Mouse (Mus musculus): ENCODE data around the gene Sptbn1. TPM values are rescaled to one million over a fixed set of nuclear protein-coding genes. Genes with fewer than 3 reads are reported as not detected.

Gene Sptbn1
- polyA plus RNA-seq, 1 experiment from 2014 or later: 137 TPM

DNA sequence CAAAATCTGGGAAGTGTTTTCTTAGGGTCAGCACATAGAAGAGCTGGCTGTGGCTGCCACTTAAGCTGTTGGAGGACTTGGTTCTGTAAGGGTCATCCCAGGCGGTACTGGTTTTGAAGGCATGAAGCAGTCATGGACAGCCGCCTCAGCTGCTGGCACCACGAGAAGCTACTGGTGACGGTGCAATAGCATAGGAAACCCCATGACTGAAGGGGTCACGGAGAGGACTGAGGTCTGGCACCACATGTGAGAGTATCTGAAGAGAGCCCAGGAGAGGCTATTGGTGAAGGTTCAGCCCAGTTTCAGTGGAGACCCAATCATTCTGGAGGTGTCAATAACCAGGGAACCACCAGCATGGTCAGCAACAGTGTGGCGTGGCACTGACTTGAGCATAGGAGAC is 135.4 kb downstream of the Sptbn1 start:
- Histone ChIP-seq H3K9ac (replicated peaks; ENCODE audit: low read depth, low read length) (no peak overlapping the region), H3K4me1 (ENCODE audit: control insufficient read depth, insufficient read depth, low read length) (no peaks in the 10 kb centered on the region), H3K36me3 (ENCODE audit: control insufficient read depth, insufficient read depth, low read length) (peaks cover 75% of the 10 kb centered on the region), H3K4me3 (ENCODE audit: low read depth, low read length) (no peak overlapping the region), H3K27ac (ENCODE audit: low read length) (no peak overlapping the region), H3K4me2 (replicated peaks; ENCODE audit: low read depth, low read length) (no peak overlapping the region), H3K27me3 (ENCODE audit: control insufficient read depth, insufficient read depth, low read length) (no peaks in the 10 kb centered on the region), H3K9me3 (ENCODE audit: control insufficient read depth, low read depth, low read length) (no peaks in the 10 kb centered on the region)
- ATAC-seq (ENCODE audit: insufficient number of reproducible peaks, insufficient read depth, low FRiP score, low read depth): no peak
- 95% methylated on average over 6 of the region's 6 CpGs for WGBS

DNA sequence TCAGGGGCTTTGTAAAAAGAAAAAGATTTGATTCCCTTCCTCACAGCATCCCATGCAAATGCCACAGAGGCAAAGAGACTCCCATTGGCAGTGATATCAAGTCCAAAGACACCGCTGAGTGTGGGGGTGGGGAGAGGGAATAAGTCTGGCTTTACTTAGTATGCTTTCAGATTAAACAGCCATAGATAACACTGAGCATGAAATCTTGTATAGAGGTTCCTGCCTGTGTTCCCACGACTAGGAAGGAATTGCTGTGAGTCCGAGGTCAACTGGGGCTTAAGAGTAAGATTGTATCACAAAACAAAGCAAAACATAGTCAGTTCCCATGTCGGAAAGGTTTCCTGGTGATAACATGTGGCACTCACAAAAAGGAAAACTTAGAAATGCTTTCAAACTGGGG is 136.3 kb downstream of the Sptbn1 start:
- 75% methylated on average over 4 of the region's 4 CpGs for WGBS
- Histone ChIP-seq H3K27ac (ENCODE audit: low read length) (no peak overlapping the region), H3K36me3 (ENCODE audit: control insufficient read depth, insufficient read depth, low read length) (peaks cover 74% of the 10 kb centered on the region), H3K4me1 (ENCODE audit: control insufficient read depth, insufficient read depth, low read length) (no peaks in the 10 kb centered on the region), H3K9me3 (ENCODE audit: control insufficient read depth, low read depth, low read length) (no peaks in the 10 kb centered on the region), H3K4me2 (replicated peaks; ENCODE audit: low read depth, low read length) (no peak overlapping the region), H3K4me3 (ENCODE audit: low read depth, low read length) (no peak overlapping the region), H3K9ac (replicated peaks; ENCODE audit: low read depth, low read length) (no peak overlapping the region), H3K27me3 (ENCODE audit: control insufficient read depth, insufficient read depth, low read length) (no peaks in the 10 kb centered on the region)
- ATAC-seq (ENCODE audit: insufficient number of reproducible peaks, insufficient read depth, low FRiP score, low read depth): no peak

DNA sequence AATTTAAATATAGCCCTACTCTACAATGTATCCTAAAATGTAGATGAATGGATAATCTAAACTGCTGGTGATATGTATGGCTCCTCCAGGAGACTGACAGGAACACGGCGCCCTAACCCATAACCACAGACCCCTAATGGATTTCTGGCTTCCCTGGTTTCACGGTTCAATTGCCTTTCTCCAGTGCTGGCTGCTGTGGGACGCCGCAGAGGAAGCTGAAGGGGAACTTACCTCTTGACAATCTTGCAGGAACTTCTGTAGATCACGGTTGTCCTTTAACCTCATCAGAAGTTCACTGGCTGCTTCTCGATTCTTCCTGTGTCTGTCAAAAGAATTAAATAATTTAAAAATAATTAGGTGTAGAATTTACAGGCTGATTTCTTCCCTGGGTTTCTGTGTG is 138.6 kb downstream of the Sptbn1 start:
- Histone ChIP-seq H3K4me1 (ENCODE audit: control insufficient read depth, insufficient read depth, low read length) (no peaks in the 10 kb centered on the region), H3K4me2 (replicated peaks; ENCODE audit: low read depth, low read length) (no peak overlapping the region), H3K9me3 (ENCODE audit: control insufficient read depth, low read depth, low read length) (no peaks in the 10 kb centered on the region), H3K27ac (ENCODE audit: low read length) (no peak overlapping the region), H3K36me3 (ENCODE audit: control insufficient read depth, insufficient read depth, low read length) (peaks cover 69% of the 10 kb centered on the region), H3K27me3 (ENCODE audit: control insufficient read depth, insufficient read depth, low read length) (no peaks in the 10 kb centered on the region), H3K9ac (replicated peaks; ENCODE audit: low read depth, low read length) (no peak overlapping the region), H3K4me3 (ENCODE audit: low read depth, low read length) (no peak overlapping the region)
- no peak for ATAC-seq (ENCODE audit: insufficient number of reproducible peaks, insufficient read depth, low FRiP score, low read depth)
- WGBS: 93% methylated on average over 7 of the region's 7 CpGs

- WGBS: 98% methylated on average over 1 of the region's 1 CpGs
- H3K4me2 ChIP-seq (replicated peaks; ENCODE audit: low read depth, low read length): no peak overlapping the region
- no peak overlapping the region for H3K4me3 ChIP-seq (ENCODE audit: low read depth, low read length)
- H3K36me3 ChIP-seq (ENCODE audit: control insufficient read depth, insufficient read depth, low read length): peaks cover 80% of the 10 kb centered on the region
- H3K27me3 ChIP-seq (ENCODE audit: control insufficient read depth, insufficient read depth, low read length): no peaks in the 10 kb centered on the region
- H3K9ac ChIP-seq (replicated peaks; ENCODE audit: low read depth, low read length): no peak overlapping the region
- ATAC-seq (ENCODE audit: insufficient number of reproducible peaks, insufficient read depth, low FRiP score, low read depth): no peak
- H3K9me3 ChIP-seq (ENCODE audit: control insufficient read depth, low read depth, low read length): no peaks in the 10 kb centered on the region
- H3K27ac ChIP-seq (ENCODE audit: low read length): no peak overlapping the region
- no peaks in the 10 kb centered on the region for H3K4me1 ChIP-seq (ENCODE audit: control insufficient read depth, insufficient read depth, low read length)
These were observed 141.1 kb downstream of the Sptbn1 start for GRCm38 (mm10) chr11:30126840-30127239.

DNA sequence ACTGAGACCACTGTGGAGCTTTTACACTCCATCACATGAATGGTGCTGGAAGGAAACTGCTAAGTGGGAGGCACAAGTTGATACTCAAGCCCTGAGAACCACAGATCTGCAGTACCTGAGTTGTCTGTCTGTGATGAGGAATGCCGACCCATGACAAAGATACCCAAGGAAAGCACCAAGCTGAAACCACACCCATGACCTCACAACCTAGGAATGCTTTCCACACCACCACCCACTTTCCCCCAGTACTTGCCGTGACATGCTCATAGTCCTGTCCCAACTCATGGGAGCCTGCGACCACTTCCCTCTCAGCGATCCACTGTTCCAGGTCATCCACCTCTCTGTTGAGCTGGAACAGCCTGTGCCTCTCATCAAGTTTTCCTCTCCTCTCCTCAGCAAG is 149.9 kb downstream of the Sptbn1 start:
- Histone ChIP-seq H3K4me1 (ENCODE audit: control insufficient read depth, insufficient read depth, low read length) (no peaks in the 10 kb centered on the region), H3K4me2 (replicated peaks; ENCODE audit: low read depth, low read length) (no peak overlapping the region), H3K36me3 (ENCODE audit: control insufficient read depth, insufficient read depth, low read length) (peaks cover 95% of the 10 kb centered on the region), H3K27me3 (ENCODE audit: control insufficient read depth, insufficient read depth, low read length) (no peaks in the 10 kb centered on the region), H3K27ac (ENCODE audit: low read length) (no peak overlapping the region), H3K9ac (replicated peaks; ENCODE audit: low read depth, low read length) (no peak overlapping the region), H3K9me3 (ENCODE audit: control insufficient read depth, low read depth, low read length) (no peaks in the 10 kb centered on the region), H3K4me3 (ENCODE audit: low read depth, low read length) (no peak overlapping the region)
- no peak for ATAC-seq (ENCODE audit: insufficient number of reproducible peaks, insufficient read depth, low FRiP score, low read depth)
- 86% methylated on average over 4 of the region's 4 CpGs for WGBS

DNA sequence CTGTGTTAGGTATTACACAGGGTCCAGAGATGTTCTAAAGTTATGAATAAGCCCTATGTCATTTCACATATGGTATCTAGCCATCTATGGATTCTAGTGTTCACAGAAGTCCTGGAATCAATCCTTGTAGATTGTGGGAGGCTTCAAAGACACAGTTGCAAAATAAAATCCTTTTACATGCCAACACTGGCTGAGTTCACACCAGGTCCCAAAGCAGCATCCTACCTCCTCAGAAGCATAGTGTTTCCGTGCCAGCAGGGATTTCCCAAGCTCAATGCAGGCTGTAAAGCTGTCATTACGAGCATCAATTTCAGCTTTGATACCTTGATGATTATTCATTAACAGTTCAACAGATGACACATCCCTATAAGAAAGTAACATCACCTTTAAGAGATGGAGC is 154.3 kb downstream of the Sptbn1 start:
- H3K4me3 ChIP-seq (ENCODE audit: low read depth, low read length): no peak overlapping the region
- H3K36me3 ChIP-seq (ENCODE audit: control insufficient read depth, insufficient read depth, low read length): peaks cover 82% of the 10 kb centered on the region
- H3K27me3 ChIP-seq (ENCODE audit: control insufficient read depth, insufficient read depth, low read length): no peaks in the 10 kb centered on the region
- H3K9me3 ChIP-seq (ENCODE audit: control insufficient read depth, low read depth, low read length): no peaks in the 10 kb centered on the region
- H3K4me1 ChIP-seq (ENCODE audit: control insufficient read depth, insufficient read depth, low read length): no peaks in the 10 kb centered on the region
- WGBS: 84% methylated on average over 2 of the region's 2 CpGs
- ATAC-seq (ENCODE audit: insufficient number of reproducible peaks, insufficient read depth, low FRiP score, low read depth): no peak
- H3K9ac ChIP-seq (replicated peaks; ENCODE audit: low read depth, low read length): no peak overlapping the region
- no peak overlapping the region for H3K4me2 ChIP-seq (replicated peaks; ENCODE audit: low read depth, low read length)
- H3K27ac ChIP-seq (ENCODE audit: low read length): no peak overlapping the region

- Histone ChIP-seq H3K9ac (replicated peaks; ENCODE audit: low read depth, low read length) (no peak overlapping the region), H3K4me1 (ENCODE audit: control insufficient read depth, insufficient read depth, low read length) (no peaks in the 10 kb centered on the region), H3K27ac (ENCODE audit: low read length) (no peak overlapping the region), H3K9me3 (ENCODE audit: control insufficient read depth, low read depth, low read length) (no peaks in the 10 kb centered on the region), H3K4me2 (replicated peaks; ENCODE audit: low read depth, low read length) (no peak overlapping the region), H3K4me3 (ENCODE audit: low read depth, low read length) (no peak overlapping the region), H3K27me3 (ENCODE audit: control insufficient read depth, insufficient read depth, low read length) (no peaks in the 10 kb centered on the region), H3K36me3 (ENCODE audit: control insufficient read depth, insufficient read depth, low read length) (peaks cover 66% of the 10 kb centered on the region)
- 96% methylated on average over 7 of the region's 7 CpGs for WGBS
- ATAC-seq (ENCODE audit: insufficient number of reproducible peaks, insufficient read depth, low FRiP score, low read depth): no peak
These were observed 157.3 kb downstream of the Sptbn1 start for GRCm38 (mm10) chr11:30110634-30111033.

GRCm38 (mm10) chr11:30104177-30104576 is 163.8 kb downstream of the Sptbn1 start:
- no peaks in the 10 kb centered on the region for H3K4me1 ChIP-seq (ENCODE audit: control insufficient read depth, insufficient read depth, low read length)
- no peaks in the 10 kb centered on the region for H3K9me3 ChIP-seq (ENCODE audit: control insufficient read depth, low read depth, low read length)
- no peak overlapping the region for H3K27ac ChIP-seq (ENCODE audit: low read length)
- H3K27me3 ChIP-seq (ENCODE audit: control insufficient read depth, insufficient read depth, low read length): no peaks in the 10 kb centered on the region
- no peak overlapping the region for H3K4me3 ChIP-seq (ENCODE audit: low read depth, low read length)
- no peak overlapping the region for H3K9ac ChIP-seq (replicated peaks; ENCODE audit: low read depth, low read length)
- peaks cover 61% of the 10 kb centered on the region for H3K36me3 ChIP-seq (ENCODE audit: control insufficient read depth, insufficient read depth, low read length)
- no peak overlapping the region for H3K4me2 ChIP-seq (replicated peaks; ENCODE audit: low read depth, low read length)
- ATAC-seq (ENCODE audit: insufficient number of reproducible peaks, insufficient read depth, low FRiP score, low read depth): no peak
- whole genome bisulfite sequencing: 95% methylated on average over 10 of the region's 10 CpGs

- no peak for ATAC-seq (ENCODE audit: insufficient number of reproducible peaks, insufficient read depth, low FRiP score, low read depth)
These were observed 165.4 kb downstream of the Sptbn1 start for GRCm38 (mm10) chr11:30102594-30102993.

More at GRCm38 (mm10) chr11:30102594-30102993, 165.4 kb downstream of the Sptbn1 start:
- no peak overlapping the region for H3K4me2 ChIP-seq (replicated peaks; ENCODE audit: low read depth, low read length)
- H3K36me3 ChIP-seq (ENCODE audit: control insufficient read depth, insufficient read depth, low read length): peaks cover 64% of the 10 kb centered on the region
- H3K9ac ChIP-seq (replicated peaks; ENCODE audit: low read depth, low read length): no peak overlapping the region
- 82% methylated on average over 2 of the region's 2 CpGs for WGBS
- H3K27ac ChIP-seq (ENCODE audit: low read length): no peak overlapping the region
- H3K27me3 ChIP-seq (ENCODE audit: control insufficient read depth, insufficient read depth, low read length): no peaks in the 10 kb centered on the region
- H3K9me3 ChIP-seq (ENCODE audit: control insufficient read depth, low read depth, low read length): no peaks in the 10 kb centered on the region
- no peak overlapping the region for H3K4me3 ChIP-seq (ENCODE audit: low read depth, low read length)
- no peaks in the 10 kb centered on the region for H3K4me1 ChIP-seq (ENCODE audit: control insufficient read depth, insufficient read depth, low read length)

All from stomach, embryonic 14.5 days (tissue).